Mouse (Mus musculus) heart, adult 2 months (tissue): Measurements from ENCODE around the gene Vmn1r139.
"Not testable (repeated sequence)": the region's sequence is repeated elsewhere in the genome, so short reads cannot be mapped to it uniquely, and the experiment has no call there.

Experiments used
- CTCF ChIP-seq: fragments of 200-600 bp; IDR thresholded peaks from 2 replicates; pipeline ENCODE4 v1.8.1; 2022; ENCODE audit warnings: antibody characterized with exemption, mild to moderate bottlenecking, moderate library complexity
- POLR2A ChIP-seq: fragments of 200-500 bp; IDR thresholded peaks from 2 replicates; pipeline ENCODE4 v1.6.1; 2011; ENCODE audit warnings: mild to moderate bottlenecking, low read depth, low read length, control low read depth; ENCODE audit not compliant: insufficient read depth

DNA sequence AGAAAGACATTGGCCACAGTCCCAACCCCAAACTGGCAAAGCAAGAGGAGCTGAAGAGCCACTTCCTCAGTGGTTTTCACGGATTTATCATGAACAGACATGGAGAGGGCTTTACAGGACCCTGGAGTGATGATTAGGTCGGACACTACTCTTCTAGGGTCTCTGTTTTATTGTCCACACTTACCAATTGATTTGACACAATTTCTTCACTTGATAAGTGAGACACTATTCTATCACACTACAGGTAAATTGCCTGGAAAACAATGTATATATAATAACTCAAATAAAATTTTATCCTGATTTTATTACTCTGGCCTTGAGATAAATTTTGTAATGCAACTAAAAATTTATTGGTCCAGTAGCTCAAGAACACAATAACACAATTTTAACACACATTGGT lies 40.1 kb upstream of the Vmn1r139 start, which contains the start of gene Vmn1r138:
- TF ChIP-seq CTCF, POLR2A: not testable (repeated sequence)
